Mouse (Mus musculus) hindbrain, embryonic 14.5 days (tissue): ENCODE measurements at regions not wholly inside any gene's neighbourhood (a gene's known extent, or its start where the extent isn't known, plus 50 kb on each side); places are given as distances from the start of the nearest gene placed in this dataset.

ENCODE experiments used
- ATAC-seq: fragments of 200-750 bp; cut with Nextera tagmentation; 2 replicates; pipeline ENCODE4 v1.8.0; 2017; ENCODE audit warnings: moderate number of reproducible peaks, mild to moderate bottlenecking, moderate TSS enrichment, moderate library complexity; ENCODE audit not compliant: low FRiP score
- DNase-seq: peaks from one replicate; pipeline ENCODE4 v3.0.0-alpha.2; 2015; ENCODE audit warnings: low spot score
- H3K27ac ChIP-seq: fragments of 300-500 bp; sonication (generic); 2 replicates; pipeline ENCODE4 v1.5.1; 2014; ENCODE audit warnings: mild to moderate bottlenecking, moderate library complexity
- H3K27me3 ChIP-seq: fragments of 300-500 bp; sonication (generic); 2 replicates; pipeline ENCODE4 v1.6.1; 2014; ENCODE audit warnings: mild to moderate bottlenecking, low read length, mixed read lengths; ENCODE audit not compliant: control insufficient read depth, insufficient read depth
- H3K36me3 ChIP-seq: fragments of 300-500 bp; sonication (generic); replicated peaks from 2 replicates; pipeline ENCODE4 v1.6.1; 2014; ENCODE audit not compliant: control insufficient read depth, insufficient read depth
- H3K4me1 ChIP-seq: fragments of 300-500 bp; sonication (generic); replicated peaks from 2 replicates; pipeline ENCODE4 v1.6.1; 2014; ENCODE audit warnings: antibody characterized with exemption, low read length, mixed read lengths; ENCODE audit not compliant: control insufficient read depth, insufficient read depth
- H3K4me2 ChIP-seq: fragments of 300-500 bp; sonication (generic); replicated peaks from 2 replicates; pipeline ENCODE4 v1.6.1; 2014; ENCODE audit warnings: mild to moderate bottlenecking, moderate library complexity
- H3K4me3 ChIP-seq: fragments of 300-500 bp; sonication (generic); replicated peaks from 2 replicates; pipeline ENCODE4 v1.5.1; 2014; ENCODE audit warnings: mild to moderate bottlenecking, low read length
- H3K9ac ChIP-seq: fragments of 300-500 bp; sonication (generic); 2 replicates; pipeline ENCODE4 v1.6.1; 2014
- H3K9me3 ChIP-seq: fragments of 300-500 bp; sonication (generic); 2 replicates; pipeline ENCODE4 v1.6.1; 2016; ENCODE audit warnings: low read length; ENCODE audit not compliant: control insufficient read depth
- WGBS: fragments of 180-500 bp; shearing (Covaris S2); extraction: QIAGEN DNeasy Blood & Tissue Kit; methylation state at CpG from one replicate; pipeline ENCODE4 v1.1.7; 2014; 5-methylcytosine and 5-hydroxymethylcytosine counted together

DNA sequence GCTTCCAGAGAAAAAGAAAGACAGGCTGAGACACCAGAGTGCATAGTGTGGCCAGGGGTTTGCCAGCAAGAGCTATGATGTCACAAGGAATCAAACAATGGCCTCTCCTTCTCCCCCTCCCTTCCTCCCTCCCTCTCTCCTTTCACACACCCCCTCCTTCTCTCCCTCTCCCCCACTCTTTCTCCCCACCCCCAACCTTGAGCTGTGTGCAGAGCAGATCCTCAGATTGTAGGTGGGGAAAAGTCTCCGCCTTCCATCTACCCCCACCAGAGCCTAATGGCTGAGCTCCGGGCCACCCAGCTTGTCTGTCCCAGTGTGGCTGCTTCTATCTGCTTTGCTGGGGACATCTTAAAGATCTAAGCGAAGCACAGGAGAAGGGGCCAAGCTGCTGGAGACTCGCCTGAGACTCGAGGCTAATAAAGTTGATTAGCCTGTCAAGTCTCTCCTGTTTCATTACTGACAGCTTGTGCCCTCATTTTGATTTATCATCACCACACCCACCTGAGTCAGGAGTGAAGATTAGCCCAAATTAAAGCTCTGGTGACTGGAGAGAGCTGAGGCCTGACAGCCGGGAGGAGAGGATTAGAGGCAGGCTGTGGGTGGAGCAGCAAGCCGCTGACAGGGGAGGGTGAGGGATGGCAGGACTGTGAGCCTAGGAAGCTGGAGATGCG lies 272.8 kb downstream of the Cbln1 start:
- WGBS: 2% methylated on average over 8 of the region's 8 CpGs
- Histone ChIP-seq H3K27ac (0 out of 2 replicates have a peak overlapping the region, but pooled peaks have one; percentile 57), H3K9me3 (no peaks in the 10 kb centered on the region), H3K4me3 (no peak overlapping the region), H3K4me2 (no peak overlapping the region), H3K36me3 (no peaks in the 10 kb centered on the region), H3K4me1 (peaks cover 17% of the 10 kb centered on the region), H3K9ac (peak overlapping the region; percentile 12; the same call in 1 of the 2 replicates), H3K27me3 (no peaks in the 10 kb centered on the region)
- peak; percentile 43; the same call in 1 of the 2 replicates for ATAC-seq
- DNase-seq: no peak

DNA sequence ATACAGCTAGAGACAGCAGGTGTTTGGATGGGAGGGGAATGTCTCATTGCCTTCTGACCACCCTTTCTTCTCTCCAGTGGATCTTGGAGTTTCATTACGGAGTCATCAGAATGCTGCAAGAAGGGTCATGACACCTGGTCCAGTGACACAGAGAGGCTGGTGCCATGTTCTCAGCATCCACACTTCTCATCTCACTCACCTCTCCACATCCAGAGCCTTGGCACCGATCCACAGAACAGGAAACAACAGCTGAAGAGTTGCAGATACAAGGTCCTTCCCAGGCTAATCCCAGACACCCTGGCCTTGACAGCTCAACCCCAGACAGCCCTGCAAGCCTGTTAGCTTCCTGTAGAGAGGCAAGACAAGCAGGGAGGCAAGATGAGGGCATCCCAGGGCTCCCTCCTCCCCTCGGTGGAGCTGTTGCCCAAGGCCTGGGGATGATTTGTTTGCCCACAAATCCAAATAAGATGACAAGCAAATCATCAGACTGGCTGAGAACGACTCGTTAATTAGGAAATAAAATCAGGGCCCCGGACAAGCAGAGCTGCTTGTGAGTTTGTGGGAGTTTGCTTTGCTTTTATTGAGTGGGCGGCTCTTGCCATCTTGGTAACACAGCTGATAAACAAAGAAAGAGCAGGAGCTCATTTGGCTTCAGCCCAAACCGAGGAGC lies 274.4 kb downstream of the Cbln1 start:
- no peak overlapping the region for H3K4me3 ChIP-seq
- ATAC-seq: no peak
- H3K27me3 ChIP-seq: no peaks in the 10 kb centered on the region
- H3K27ac ChIP-seq: no peak overlapping the region
- peak; percentile 34 for DNase-seq
- 48% methylated on average over 8 of the region's 8 CpGs for WGBS
- H3K9ac ChIP-seq: no peak overlapping the region
- H3K4me2 ChIP-seq: no peak overlapping the region
- peaks cover 17% of the 10 kb centered on the region for H3K4me1 ChIP-seq
- H3K36me3 ChIP-seq: no peaks in the 10 kb centered on the region
- H3K9me3 ChIP-seq: no peaks in the 10 kb centered on the region

DNA sequence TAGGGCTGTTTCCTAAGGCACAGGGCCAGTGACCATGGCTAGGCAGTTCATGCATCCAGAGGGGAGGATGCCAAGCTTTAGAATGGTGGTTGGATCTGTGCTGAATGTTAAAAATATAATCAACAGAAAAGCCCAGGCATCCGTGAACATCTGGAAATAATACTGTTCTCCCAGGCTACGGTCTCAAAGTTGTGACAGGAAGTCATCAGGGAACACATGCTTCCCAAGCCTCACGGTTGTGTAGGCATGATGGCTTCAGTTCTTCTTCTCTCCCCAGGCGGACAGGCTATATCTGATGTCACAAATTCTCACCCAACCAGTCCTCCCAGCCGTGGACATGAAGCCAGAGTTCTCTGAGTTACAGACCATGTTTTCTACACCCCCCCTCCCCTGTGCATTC lies 275.4 kb downstream of the Cbln1 start:
- no peak for ATAC-seq

DNA sequence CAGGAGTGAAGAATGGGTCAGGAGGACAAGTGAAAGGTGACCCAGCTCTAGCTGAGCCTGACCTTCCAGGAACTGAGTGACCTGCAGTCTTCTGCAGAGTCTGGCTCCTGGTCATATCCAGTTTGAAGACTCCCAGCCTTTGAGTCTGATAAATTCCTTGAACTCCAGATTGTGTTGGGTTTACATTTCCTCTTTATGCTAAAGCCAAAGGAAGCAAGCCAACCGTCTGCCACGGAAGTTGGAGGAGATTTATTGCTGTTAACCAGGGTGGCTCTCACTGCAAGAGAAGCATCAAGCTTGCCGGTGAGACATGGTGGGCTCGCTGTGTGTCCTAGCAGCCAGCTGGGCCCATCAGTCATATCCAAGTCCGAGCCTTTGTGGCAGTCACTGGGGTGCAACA lies 276.4 kb downstream of the Cbln1 start:
- 74% methylated on average over 5 of the region's 5 CpGs for WGBS
- no peak for DNase-seq
- no peak overlapping the region for H3K27ac ChIP-seq

More for the DNA sequence above, 275.4 kb downstream of the Cbln1 start:
- Histone ChIP-seq H3K4me1 (peaks cover 17% of the 10 kb centered on the region), H3K9ac (no peak overlapping the region), H3K4me2 (no peak overlapping the region), H3K27ac (no peak overlapping the region), H3K36me3 (no peaks in the 10 kb centered on the region), H3K9me3 (no peaks in the 10 kb centered on the region), H3K4me3 (no peak overlapping the region), H3K27me3 (no peaks in the 10 kb centered on the region)
- no peak for DNase-seq
- 83% methylated on average over 5 of the region's 5 CpGs for WGBS

DNA sequence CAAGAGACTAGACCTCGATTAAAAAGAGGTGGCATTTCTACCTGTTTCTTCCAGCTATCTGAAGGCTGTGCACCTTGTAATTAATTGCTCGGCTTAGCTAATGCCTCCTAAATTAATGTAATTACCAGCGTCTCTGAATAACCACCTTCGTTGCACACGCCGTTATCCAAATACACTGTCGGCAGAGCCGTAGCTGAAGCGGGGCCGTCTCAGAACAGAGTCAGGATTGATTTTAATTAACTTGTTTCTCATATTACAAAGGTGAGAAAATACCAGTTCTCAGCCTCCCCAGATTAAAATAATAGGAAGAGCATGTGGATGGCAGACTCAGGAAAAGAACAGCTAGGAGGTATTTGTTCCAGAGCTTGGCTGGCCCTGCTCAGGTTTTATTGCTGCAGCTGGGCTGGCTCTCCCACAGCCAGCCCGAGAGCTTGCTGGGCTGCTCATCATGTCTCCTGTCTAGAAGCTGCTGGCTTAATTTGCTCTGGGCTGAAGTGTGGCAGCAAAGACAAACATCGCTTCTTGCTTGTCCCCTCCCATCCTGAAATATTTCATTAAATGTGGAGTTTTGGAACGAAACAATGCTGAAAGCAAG lies 282.5 kb downstream of the Cbln1 start:
- WGBS: 79% methylated on average over 13 of the region's 13 CpGs
- H3K36me3 ChIP-seq: no peaks in the 10 kb centered on the region
- H3K9ac ChIP-seq: no peak overlapping the region
- H3K9me3 ChIP-seq: no peaks in the 10 kb centered on the region
- no peaks in the 10 kb centered on the region for H3K27me3 ChIP-seq
- no peak overlapping the region for H3K4me3 ChIP-seq
- H3K4me1 ChIP-seq: no peaks in the 10 kb centered on the region
- ATAC-seq: no peak
- H3K27ac ChIP-seq: no peak overlapping the region
- no peak overlapping the region for H3K4me2 ChIP-seq
- no peak for DNase-seq

More for the DNA sequence above, 276.4 kb downstream of the Cbln1 start:
- ATAC-seq: no peak
- H3K4me1 ChIP-seq: peaks cover 17% of the 10 kb centered on the region
- H3K36me3 ChIP-seq: no peaks in the 10 kb centered on the region
- no peak overlapping the region for H3K4me2 ChIP-seq
- no peak overlapping the region for H3K4me3 ChIP-seq
- H3K27me3 ChIP-seq: no peaks in the 10 kb centered on the region
- H3K9me3 ChIP-seq: no peaks in the 10 kb centered on the region
- no peak overlapping the region for H3K9ac ChIP-seq

DNA sequence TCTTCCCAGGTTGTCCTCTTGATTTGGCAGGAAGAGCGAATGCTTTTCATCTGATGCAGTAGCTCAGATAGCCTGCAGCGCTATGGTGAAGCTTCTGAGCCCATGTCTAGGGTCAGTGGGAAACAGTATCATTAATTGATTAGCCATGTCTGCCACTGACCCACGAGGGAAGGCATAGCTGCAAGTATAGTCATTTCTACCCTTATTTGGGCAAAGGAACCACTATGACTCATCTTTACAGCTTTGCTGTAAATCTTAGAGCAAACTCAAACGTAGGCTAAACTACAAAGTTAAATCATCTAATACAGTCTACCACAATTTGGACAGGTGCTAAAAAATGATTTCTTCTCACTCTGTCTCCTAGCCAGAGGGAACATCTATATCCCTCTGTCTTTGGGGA lies 289.5 kb downstream of the Cbln1 start:
- Histone ChIP-seq H3K27ac (no peak overlapping the region), H3K4me1 (no peaks in the 10 kb centered on the region), H3K36me3 (no peaks in the 10 kb centered on the region), H3K4me2 (no peak overlapping the region), H3K9ac (no peak overlapping the region), H3K27me3 (no peaks in the 10 kb centered on the region), H3K4me3 (no peak overlapping the region), H3K9me3 (no peaks in the 10 kb centered on the region)
- ATAC-seq (no peak), DNase-seq (no peak)
- 81% methylated on average over 4 of the region's 4 CpGs for WGBS

DNA sequence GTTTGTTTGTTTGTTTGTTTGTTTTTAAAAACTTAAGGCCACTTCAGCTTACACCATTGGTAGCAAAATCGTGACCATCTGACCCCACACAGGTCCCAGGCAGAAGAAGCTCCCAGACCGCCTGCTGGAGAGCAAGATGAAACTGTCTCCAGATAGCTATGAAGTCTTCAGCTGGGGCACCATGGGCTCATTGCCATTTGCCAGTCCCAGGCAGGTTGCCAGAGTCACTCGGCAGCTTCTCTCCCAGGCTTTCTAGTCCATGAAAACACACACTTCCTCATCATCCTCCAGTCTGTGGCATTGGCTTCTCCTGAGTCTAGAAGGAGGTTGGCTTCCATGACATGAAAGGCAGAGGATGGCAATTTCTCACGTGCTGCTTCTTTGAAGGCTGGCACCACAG lies 293.5 kb upstream of the N4bp1 start:
- DNase-seq (no peak), ATAC-seq (no peak)
- H3K4me1 ChIP-seq: no peaks in the 10 kb centered on the region
- no peaks in the 10 kb centered on the region for H3K36me3 ChIP-seq
- H3K9ac ChIP-seq: no peak overlapping the region
- no peak overlapping the region for H3K27ac ChIP-seq
- no peaks in the 10 kb centered on the region for H3K27me3 ChIP-seq
- no peak overlapping the region for H3K4me2 ChIP-seq
- H3K9me3 ChIP-seq: no peaks in the 10 kb centered on the region
- no peak overlapping the region for H3K4me3 ChIP-seq
- WGBS: 80% methylated on average over 4 of the region's 4 CpGs

DNA sequence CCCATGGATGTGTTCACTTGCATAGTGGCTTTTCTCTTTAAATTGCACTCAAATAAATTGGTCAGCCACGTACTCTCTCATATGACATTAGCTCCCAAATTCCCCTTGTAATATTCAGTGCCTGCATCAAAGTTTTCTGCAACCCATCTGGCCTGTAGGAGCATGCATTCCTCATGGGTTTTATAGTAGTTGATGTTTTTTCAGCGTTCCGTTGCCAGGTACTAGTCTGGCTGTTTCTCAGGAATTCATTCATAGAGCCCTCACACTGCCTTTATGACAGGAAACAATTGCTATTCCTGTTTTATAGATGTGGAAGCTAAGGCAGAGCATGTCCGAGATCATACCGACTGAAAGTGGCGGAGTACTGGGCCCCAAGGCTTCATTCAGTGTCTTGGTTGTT lies 292.6 kb upstream of the N4bp1 start:
- ATAC-seq (no peak), DNase-seq (no peak)
- Histone ChIP-seq H3K27me3 (no peaks in the 10 kb centered on the region), H3K4me3 (no peak overlapping the region), H3K4me2 (no peak overlapping the region), H3K4me1 (no peaks in the 10 kb centered on the region), H3K36me3 (no peaks in the 10 kb centered on the region), H3K9me3 (no peaks in the 10 kb centered on the region), H3K27ac (no peak overlapping the region), H3K9ac (no peak overlapping the region)
- WGBS: 82% methylated on average over 6 of the region's 6 CpGs

DNA sequence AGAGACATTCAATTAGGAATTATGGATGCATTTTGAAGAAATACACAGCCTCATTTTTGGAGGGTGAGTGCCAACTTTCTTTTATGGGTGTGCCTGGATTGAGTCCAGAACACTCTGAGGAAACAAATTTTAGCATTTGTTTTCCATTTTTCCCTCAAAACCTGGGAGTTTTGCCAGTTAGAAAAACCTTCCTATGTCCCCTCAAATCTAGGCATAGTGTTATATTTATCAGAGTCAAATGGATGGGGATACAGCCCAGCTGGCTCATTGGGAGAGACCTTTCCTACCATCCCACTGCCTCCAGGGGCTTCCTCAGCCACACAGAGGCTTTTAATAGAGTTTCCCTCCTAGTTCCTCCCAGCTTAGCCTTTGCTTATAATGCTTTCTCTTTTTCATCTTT lies 290.0 kb upstream of the N4bp1 start:
- Histone ChIP-seq H3K4me3 (no peak overlapping the region), H3K27me3 (no peaks in the 10 kb centered on the region), H3K9ac (no peak overlapping the region), H3K9me3 (no peaks in the 10 kb centered on the region), H3K4me2 (no peak overlapping the region), H3K36me3 (no peaks in the 10 kb centered on the region), H3K27ac (no peak overlapping the region), H3K4me1 (no peaks in the 10 kb centered on the region)
- ATAC-seq: no peak
- no peak for DNase-seq
